8 mouse cellular contexts compared by ENCODE assay signal in the genomic region with DNA sequence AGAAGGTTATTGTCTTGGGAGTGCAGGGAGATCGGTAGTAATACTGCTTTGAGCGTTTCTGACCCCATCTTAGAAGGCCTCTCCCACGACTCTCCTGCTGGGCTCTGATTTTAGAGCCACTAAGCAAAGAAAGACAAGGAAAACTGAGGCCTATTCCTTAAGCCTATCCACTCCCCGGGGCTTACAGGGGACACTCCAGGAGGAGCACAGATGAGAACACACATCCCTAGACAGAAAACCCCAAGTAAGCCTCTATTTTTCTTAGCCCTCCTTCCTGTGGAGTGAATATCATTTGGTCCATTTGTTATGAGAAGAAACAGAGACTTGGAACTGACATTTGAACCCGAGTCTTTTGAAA.
DNase-seq lines count a peak whose midpoint lies in the region; ATAC-seq lines count a peak whose summit lies in the region.

No protein-coding gene starts in this region.

- peak overlapping the region; percentile 55 for H3K27ac ChIP-seq in lung, embryonic 16.5 days (ENCODE audit: low read length)
- peak overlapping the region; percentile 90 for H3K27ac ChIP-seq in forebrain, embryonic 12.5 days
- H3K27ac ChIP-seq in limb, embryonic 10.5 days, result peak overlapping the region; percentile 93
- peak overlapping the region; percentile 88 for H3K27ac ChIP-seq in neural tube, embryonic 14.5 days (ENCODE audit: low read depth, low read length)

- H3K4me3 ChIP-seq in lung, embryonic 16.5 days (ENCODE audit: low read length), result peak overlapping the region; percentile 54
- peak overlapping the region; percentile 33 for H3K4me3 ChIP-seq in forebrain, embryonic 12.5 days (replicated peaks)
- peak overlapping the region; percentile 29 for H3K4me3 ChIP-seq in limb, embryonic 10.5 days
- H3K4me3 ChIP-seq in neural tube, embryonic 14.5 days (ENCODE audit: low read depth, low read length), result peak overlapping the region; percentile 30

- no peaks in the 10 kb centered on the region for H3K36me3 ChIP-seq in lung, embryonic 16.5 days (ENCODE audit: control insufficient read depth, insufficient read depth, low read length)
- no peaks in the 10 kb centered on the region for H3K36me3 ChIP-seq in forebrain, embryonic 12.5 days (replicated peaks)
- H3K36me3 ChIP-seq in limb, embryonic 10.5 days, result no peaks in the 10 kb centered on the region
- no peaks in the 10 kb centered on the region for H3K36me3 ChIP-seq in neural tube, embryonic 14.5 days (ENCODE audit: control insufficient read depth, insufficient read depth, low read length)

- no peaks in the 10 kb centered on the region for H3K9me3 ChIP-seq in lung, embryonic 16.5 days (ENCODE audit: control insufficient read depth, low read length)
- no peaks in the 10 kb centered on the region for H3K9me3 ChIP-seq in forebrain, embryonic 12.5 days
- no peaks in the 10 kb centered on the region for H3K9me3 ChIP-seq in limb, embryonic 10.5 days (replicated peaks)
- H3K9me3 ChIP-seq in neural tube, embryonic 14.5 days (ENCODE audit: control insufficient read depth, low read length), result no peaks in the 10 kb centered on the region

- WGBS in lung, embryonic 16.5 days, result 13% methylated on average over 5 of the region's 5 CpGs
- WGBS in forebrain, embryonic 12.5 days, result 7% methylated on average over 5 of the region's 5 CpGs
- WGBS in limb, embryonic 10.5 days, result 9% methylated on average over 5 of the region's 5 CpGs
- WGBS in neural tube, embryonic 14.5 days, result 10% methylated on average over 5 of the region's 5 CpGs

- no peak for DNase-seq in lung, postnatal 4 days
- DNase-seq in limb, embryonic 10.5 days (ENCODE audit: low spot score), result no peak
- no peak for DNase-seq in cerebellum, adult 11-12 months
- DNase-seq in cerebellum, adult 18-20 months, result no peak

- no peak for ATAC-seq in lung, embryonic 16.5 days (ENCODE audit: low read depth)
- ATAC-seq in forebrain, embryonic 12.5 days (ENCODE audit: low FRiP score), result 0 out of 2 replicates have a peak, but pooled peaks have one; percentile 71
- ATAC-seq in neural tube, embryonic 14.5 days (ENCODE audit: low read depth), result peak; percentile 68
- no peak for ATAC-seq in megakaryocyte progenitor cell, adult 5-6 weeks (replicated peaks; ENCODE audit: poor library complexity)

- H3K9ac ChIP-seq in lung, embryonic 16.5 days (ENCODE audit: low read length), result peak overlapping the region; percentile 80
- peak overlapping the region; percentile 59 for H3K9ac ChIP-seq in forebrain, embryonic 12.5 days
- H3K9ac ChIP-seq in neural tube, embryonic 14.5 days (replicated peaks; ENCODE audit: low read depth, low read length), result peak overlapping the region; percentile 56

- H3K4me1 ChIP-seq in lung, embryonic 16.5 days (replicated peaks; ENCODE audit: control insufficient read depth, insufficient read depth, low read length), result 0 out of 2 replicates have a peak, but pooled peaks cover 4% of the 10 kb centered on the region
- H3K4me1 ChIP-seq in forebrain, embryonic 12.5 days, result peaks cover 29% of the 10 kb centered on the region
- peaks cover 44% of the 10 kb centered on the region for H3K4me1 ChIP-seq in limb, embryonic 10.5 days
- peaks cover 8% of the 10 kb centered on the region; the same call in 1 of the 2 replicates for H3K4me1 ChIP-seq in neural tube, embryonic 14.5 days (ENCODE audit: control insufficient read depth, insufficient read depth, low read length)

- H3K27me3 ChIP-seq in lung, embryonic 16.5 days (ENCODE audit: control insufficient read depth, insufficient read depth, low read depth, low read length), result no peaks in the 10 kb centered on the region
- H3K27me3 ChIP-seq in forebrain, embryonic 12.5 days, result 0 out of 2 replicates have a peak, but pooled peaks cover 9% of the 10 kb centered on the region
- H3K27me3 ChIP-seq in limb, embryonic 10.5 days (ENCODE audit: low read depth, poor library complexity, severe bottlenecking), result no peaks in the 10 kb centered on the region
- H3K27me3 ChIP-seq in neural tube, embryonic 14.5 days (ENCODE audit: control insufficient read depth, insufficient read depth, low read length), result no peaks in the 10 kb centered on the region

- peak overlapping the region; percentile 71 for H3K4me2 ChIP-seq in lung, embryonic 16.5 days (ENCODE audit: low read depth, low read length)
- H3K4me2 ChIP-seq in forebrain, embryonic 12.5 days, result peak overlapping the region; percentile 55
- peak overlapping the region; percentile 60 for H3K4me2 ChIP-seq in neural tube, embryonic 14.5 days (ENCODE audit: low read depth, low read length)

Comparison
In these comparisons a context has a peak if more than half of its experiments do, and no peak if none do; other contexts are left out.
1. ATAC-seq: peak in forebrain, embryonic 12.5 days (single experiment) and neural tube, embryonic 14.5 days (single experiment); none in lung, embryonic 16.5 days (single experiment) and megakaryocyte progenitor cell, adult 5-6 weeks (single experiment).
2. Peak in every context shown above with its lines, with median percentiles within 50 percentile points of each other: H3K27ac ChIP-seq, H3K4me2 ChIP-seq, H3K4me3 ChIP-seq and H3K9ac ChIP-seq.